Mouse (Mus musculus) thymus, adult 2 months (tissue): ENCODE data around the gene Shf.

Experiments
- CTCF ChIP-seq: fragments of 200-500 bp; IDR thresholded peaks from 2 replicates; pipeline ENCODE4 v1.5.1; 2012; ENCODE audit warnings: mild to moderate bottlenecking, control low read depth, low read length, moderate library complexity, borderline replicate concordance; ENCODE audit not compliant: control insufficient read depth, poor library complexity, insufficient read depth; ENCODE audit errors: extremely low read depth
- POLR2A ChIP-seq: fragments of 200-500 bp; IDR thresholded peaks from 2 replicates; pipeline ENCODE4 v1.6.1; 2012; ENCODE audit warnings: mild to moderate bottlenecking, low read length, control low read depth, moderate library complexity; ENCODE audit not compliant: control insufficient read depth, poor library complexity, insufficient read depth; ENCODE audit errors: extremely low read depth

DNA sequence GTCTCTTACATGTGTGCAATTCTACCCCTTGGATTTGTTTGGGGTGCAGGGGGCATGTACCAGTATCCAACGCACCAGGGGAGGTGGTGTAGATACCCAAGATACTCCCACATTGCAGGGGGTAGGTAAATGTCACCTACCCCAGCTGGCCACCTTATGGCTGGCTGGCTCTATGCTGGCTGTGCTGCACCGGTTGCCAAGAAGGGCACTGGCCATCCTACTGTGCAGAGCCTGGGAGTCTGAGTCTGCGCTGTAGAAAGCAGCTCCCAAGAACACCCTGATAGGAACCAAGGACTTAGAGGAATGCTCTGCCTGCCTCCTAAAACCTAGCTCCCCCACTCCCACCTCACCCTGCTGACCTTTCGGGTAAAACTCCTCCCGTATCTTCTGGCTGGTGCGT is 16.0 kb downstream of the Shf start:
- TF ChIP-seq POLR2A (no peak), CTCF (no peak)
